Mouse (Mus musculus): ENCODE results near the gene Atp5h. TPM values are rescaled to one million over a fixed set of nuclear protein-coding genes. Genes with fewer than 3 reads are reported as not detected.
"Not testable (repeated sequence)": the region's sequence is repeated elsewhere in the genome, so short reads cannot be mapped to it uniquely, and the experiment has no call there.

Atp5h gene
- polyA plus RNA-seq, 1 experiment from 2014 or later = 688 TPM

DNA sequence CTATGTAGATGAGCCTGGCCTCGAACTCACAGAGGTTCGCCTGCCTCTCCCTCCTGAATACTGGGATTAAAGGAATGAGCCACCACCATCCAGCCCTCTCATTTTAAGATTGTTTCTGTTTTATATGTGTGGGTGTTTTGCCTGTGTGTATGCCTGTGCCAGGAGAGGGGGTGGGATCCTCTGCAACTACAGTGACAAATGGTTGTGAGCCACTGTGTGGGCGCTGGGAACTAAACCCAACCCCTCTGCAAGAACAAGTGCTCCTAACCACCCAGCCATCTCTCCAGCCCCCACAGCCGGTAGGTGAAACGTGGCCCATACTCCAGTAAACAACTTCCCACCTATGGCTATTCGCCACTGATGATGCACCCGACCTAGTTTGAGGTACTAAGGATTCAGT lies 28.4 kb downstream of the Atp5h start:
- 94% methylated on average over 7 of the region's 7 CpGs for WGBS
- Histone ChIP-seq H3K36me3 (ENCODE audit: control insufficient read depth, insufficient read depth) (peaks cover 21% of the 10 kb centered on the region), H3K27me3 (replicated peaks; ENCODE audit: control insufficient read depth, insufficient read depth, low read length) (no peaks in the 10 kb centered on the region), H3K4me3 (replicated peaks; ENCODE audit: low read length) (no peak overlapping the region), H3K4me1 (replicated peaks; ENCODE audit: control insufficient read depth, insufficient read depth, low read length) (no peaks in the 10 kb centered on the region), H3K9me3 (ENCODE audit: control insufficient read depth, low read length) (no peaks in the 10 kb centered on the region), H3K4me2 (ENCODE audit: low read length) (no peak overlapping the region), H3K9ac (replicated peaks; ENCODE audit: low read depth, low read length) (no peak overlapping the region), H3K27ac (ENCODE audit: low read length) (no peak overlapping the region)
- ATAC-seq = no peak

DNA sequence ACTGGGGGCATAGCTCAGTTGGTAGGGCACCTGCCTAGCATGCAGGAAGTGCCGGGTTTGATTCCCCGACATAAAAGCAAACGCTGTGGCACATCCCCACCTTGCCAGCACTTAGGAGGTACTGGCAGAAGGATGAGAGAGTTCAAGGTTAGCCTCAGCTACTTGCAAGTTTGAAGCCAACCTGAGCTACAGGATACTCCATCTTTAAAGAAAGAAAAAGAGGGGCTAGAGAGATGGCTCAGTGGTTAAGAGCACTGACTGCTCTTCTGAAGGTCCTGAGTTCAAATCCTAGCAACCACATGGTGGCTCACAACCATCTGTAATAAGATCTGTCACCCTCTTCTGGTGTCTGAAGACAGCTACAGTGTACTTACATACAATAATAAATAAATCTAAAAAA lies 32.9 kb downstream of the Atp5h start:
- H3K4me1 ChIP-seq (replicated peaks; ENCODE audit: control insufficient read depth, insufficient read depth, low read length) = peaks cover 26% of the 10 kb centered on the region
- ATAC-seq; H3K9ac ChIP-seq (replicated peaks; ENCODE audit: low read depth, low read length); H3K9me3 ChIP-seq (ENCODE audit: control insufficient read depth, low read length); H3K27me3 ChIP-seq (replicated peaks; ENCODE audit: control insufficient read depth, insufficient read depth, low read length); H3K27ac ChIP-seq (ENCODE audit: low read length); H3K4me2 ChIP-seq (ENCODE audit: low read length); H3K4me3 ChIP-seq (replicated peaks; ENCODE audit: low read length): not testable (repeated sequence)
- 90% methylated on average over 3 of the region's 3 CpGs for WGBS
- H3K36me3 ChIP-seq (ENCODE audit: control insufficient read depth, insufficient read depth) = peaks cover 10% of the 10 kb centered on the region

DNA sequence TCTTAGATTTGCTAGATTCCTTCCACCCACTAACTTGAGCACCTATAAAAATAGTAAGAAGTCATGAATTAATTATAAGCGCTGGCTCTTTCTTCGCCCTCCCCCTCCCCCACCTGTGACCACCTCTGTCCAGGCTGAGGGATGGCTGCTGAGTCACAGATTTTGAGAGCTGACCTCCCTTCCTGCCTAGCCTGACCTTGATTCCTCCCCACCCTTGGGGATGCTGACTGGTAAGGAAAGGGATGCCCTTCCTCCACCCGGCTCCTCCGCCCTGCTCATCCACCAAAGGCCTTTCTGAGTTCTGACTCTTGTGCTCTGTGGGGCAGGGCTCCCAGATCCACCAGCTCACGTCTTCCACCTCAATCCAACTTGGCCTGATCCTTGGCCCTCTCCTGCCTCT lies 35.2 kb downstream of the Atp5h start:
- Histone ChIP-seq H3K4me3 (replicated peaks; ENCODE audit: low read length) (no peak overlapping the region), H3K4me2 (ENCODE audit: low read length) (0 out of 2 replicates have a peak overlapping the region, but pooled peaks have one; percentile 79), H3K27ac (ENCODE audit: low read length) (peak overlapping the region; percentile 68; the same call in 1 of the 2 replicates), H3K9ac (replicated peaks; ENCODE audit: low read depth, low read length) (0 out of 2 replicates have a peak overlapping the region, but pooled peaks have one; percentile 14), H3K36me3 (ENCODE audit: control insufficient read depth, insufficient read depth) (no peaks in the 10 kb centered on the region), H3K4me1 (replicated peaks; ENCODE audit: control insufficient read depth, insufficient read depth, low read length) (peaks cover 30% of the 10 kb centered on the region), H3K9me3 (ENCODE audit: control insufficient read depth, low read length) (no peaks in the 10 kb centered on the region), H3K27me3 (replicated peaks; ENCODE audit: control insufficient read depth, insufficient read depth, low read length) (no peaks in the 10 kb centered on the region)
- no peak for ATAC-seq
- 84% methylated on average over 5 of the region's 5 CpGs for WGBS

DNA sequence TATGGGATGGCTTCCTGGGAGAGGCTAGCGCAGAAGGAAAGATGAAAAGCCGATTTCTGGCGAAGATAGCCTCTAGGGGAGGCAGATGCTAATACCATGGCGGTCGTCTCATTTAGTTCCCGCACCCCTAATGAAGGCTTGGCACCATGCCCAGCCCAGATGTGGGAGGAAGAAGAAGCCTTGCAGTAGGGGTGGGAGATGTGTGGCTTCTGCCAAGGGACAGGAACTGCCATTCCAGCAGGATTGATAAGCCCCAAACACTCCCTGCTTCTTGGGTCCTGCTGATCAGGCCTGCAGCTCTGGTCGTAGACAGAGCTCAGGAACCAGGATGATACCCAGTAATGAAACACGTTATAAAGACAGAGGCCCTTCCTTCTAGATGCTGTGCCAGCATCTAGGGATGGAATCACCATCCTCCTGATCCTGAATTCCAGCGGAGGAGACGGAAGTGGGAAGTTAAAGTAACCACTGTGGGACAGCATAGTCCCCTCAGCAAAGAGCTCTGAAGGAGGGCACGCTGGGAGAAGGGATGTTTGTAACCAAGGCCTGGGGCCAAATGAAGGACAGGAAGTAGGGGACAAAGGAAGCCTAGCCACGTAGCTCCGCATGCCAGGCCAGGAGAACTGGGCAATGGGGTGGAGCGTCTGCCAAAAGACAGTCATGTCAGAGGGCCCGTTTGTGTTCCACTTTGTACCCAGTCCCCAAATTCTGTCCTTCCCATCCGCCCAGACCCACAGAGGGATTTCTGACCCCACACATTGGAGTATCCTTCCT lies 35.9 kb downstream of the Atp5h start:
- Histone ChIP-seq H3K9me3 (ENCODE audit: control insufficient read depth, low read length) (no peaks in the 10 kb centered on the region), H3K27me3 (replicated peaks; ENCODE audit: control insufficient read depth, insufficient read depth, low read length) (no peaks in the 10 kb centered on the region), H3K9ac (replicated peaks; ENCODE audit: low read depth, low read length) (peak overlapping the region; percentile 97), H3K4me2 (ENCODE audit: low read length) (peak overlapping the region; percentile 79), H3K4me3 (replicated peaks; ENCODE audit: low read length) (peak overlapping the region; percentile 89), H3K4me1 (replicated peaks; ENCODE audit: control insufficient read depth, insufficient read depth, low read length) (peaks cover 30% of the 10 kb centered on the region), H3K36me3 (ENCODE audit: control insufficient read depth, insufficient read depth) (no peaks in the 10 kb centered on the region), H3K27ac (ENCODE audit: low read length) (peak overlapping the region; percentile 68)
- ATAC-seq = peak; percentile 36; the same call in 1 of the 2 replicates
- 26% methylated on average over 16 of the region's 16 CpGs for WGBS

DNA sequence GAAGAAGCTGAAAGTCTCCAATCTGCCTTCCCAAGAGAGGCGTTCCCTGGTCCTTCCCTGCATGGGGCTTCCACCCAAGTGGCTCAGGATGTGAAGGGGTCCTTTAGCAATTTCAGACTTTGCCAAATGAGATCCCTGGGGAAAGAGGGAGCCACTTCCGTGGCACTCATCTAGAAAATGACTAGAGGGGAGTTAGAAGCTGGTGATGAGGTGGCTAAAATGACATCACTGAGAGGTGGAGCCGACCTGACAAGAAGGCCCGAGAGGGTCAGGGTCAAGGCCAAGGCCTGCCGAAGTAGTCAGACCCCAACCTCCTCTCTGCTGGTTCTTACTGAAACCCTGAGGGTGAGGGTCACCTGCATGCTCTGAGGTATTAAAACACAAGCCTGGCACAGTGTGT lies 36.9 kb downstream of the Atp5h start:
- peak overlapping the region; percentile 68 for H3K27ac ChIP-seq (ENCODE audit: low read length)
- H3K9ac ChIP-seq (replicated peaks; ENCODE audit: low read depth, low read length) = peak overlapping the region; percentile 97
- peak overlapping the region; percentile 79 for H3K4me2 ChIP-seq (ENCODE audit: low read length)
- peak overlapping the region; percentile 89 for H3K4me3 ChIP-seq (replicated peaks; ENCODE audit: low read length)
- peaks cover 30% of the 10 kb centered on the region for H3K4me1 ChIP-seq (replicated peaks; ENCODE audit: control insufficient read depth, insufficient read depth, low read length)
- no peaks in the 10 kb centered on the region for H3K27me3 ChIP-seq (replicated peaks; ENCODE audit: control insufficient read depth, insufficient read depth, low read length)
- H3K9me3 ChIP-seq (ENCODE audit: control insufficient read depth, low read length) = no peaks in the 10 kb centered on the region
- WGBS = 5% methylated on average over 5 of the region's 5 CpGs
- H3K36me3 ChIP-seq (ENCODE audit: control insufficient read depth, insufficient read depth) = no peaks in the 10 kb centered on the region
- no peak for ATAC-seq

DNA sequence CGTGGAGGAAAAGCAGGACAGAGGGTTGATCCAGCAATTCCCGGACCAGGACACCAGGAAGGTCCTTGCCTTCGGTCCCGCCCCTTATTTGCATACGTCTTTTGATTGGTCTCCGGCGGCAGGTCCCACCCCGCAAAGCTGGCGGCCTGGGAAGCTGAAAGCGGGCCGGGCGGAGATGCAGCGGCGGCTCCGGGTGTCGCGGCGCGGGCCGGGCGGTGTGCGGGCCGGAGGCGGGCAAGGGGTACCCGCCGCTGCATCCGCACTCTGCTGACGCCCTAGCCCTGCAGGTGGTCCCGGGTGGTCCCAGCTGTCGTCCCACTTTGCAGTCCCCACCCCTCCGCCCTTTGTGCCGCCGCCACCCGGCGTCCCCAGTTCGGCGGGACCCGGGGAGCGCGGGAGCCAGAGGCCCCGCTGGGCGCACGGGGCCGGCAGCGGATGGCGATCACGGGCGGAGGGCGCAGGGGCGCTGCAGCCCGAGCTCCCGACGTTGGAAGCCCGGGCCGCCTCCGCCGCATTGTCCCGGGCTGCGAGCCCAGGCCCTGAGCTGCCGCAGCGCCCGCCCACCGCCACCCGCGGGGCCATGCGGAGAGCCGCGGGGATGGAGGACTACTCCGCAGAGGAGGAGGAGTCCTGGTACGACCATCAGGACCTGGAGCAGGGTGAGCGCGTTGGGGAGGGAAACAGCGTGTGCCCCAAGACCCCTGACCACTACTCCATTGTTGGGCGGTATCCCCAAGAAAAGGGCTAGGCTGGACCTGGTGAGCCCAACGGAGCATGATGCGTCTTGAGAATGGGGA lies 37.8 kb downstream of the Atp5h start, which contains the start of gene Cdr2l:
TSS of gene Cdr2l (plus strand) at position 174 of the 797 bp plus-strand sequence.
- Histone ChIP-seq H3K27me3 (replicated peaks; ENCODE audit: control insufficient read depth, insufficient read depth, low read length) (no peaks in the 10 kb centered on the region), H3K4me2 (ENCODE audit: low read length) (peak within 1 kb of the TSS; percentile 79), H3K4me3 (replicated peaks; ENCODE audit: low read length) (peak within 1 kb of the TSS; percentile 89), H3K27ac (ENCODE audit: low read length) (peak within 1 kb of the TSS; percentile 93), H3K9ac (replicated peaks; ENCODE audit: low read depth, low read length) (peak within 1 kb of the TSS; percentile 97), H3K9me3 (ENCODE audit: control insufficient read depth, low read length) (no peaks in the 10 kb centered on the region), H3K4me1 (replicated peaks; ENCODE audit: control insufficient read depth, insufficient read depth, low read length) (peaks cover 30% of the 10 kb centered on the region), H3K36me3 (ENCODE audit: control insufficient read depth, insufficient read depth) (no peaks in the 10 kb centered on the region)
- ATAC-seq = peak; percentile 93
- WGBS = 0% methylated on average over 58 of the region's 76 CpGs

DNA sequence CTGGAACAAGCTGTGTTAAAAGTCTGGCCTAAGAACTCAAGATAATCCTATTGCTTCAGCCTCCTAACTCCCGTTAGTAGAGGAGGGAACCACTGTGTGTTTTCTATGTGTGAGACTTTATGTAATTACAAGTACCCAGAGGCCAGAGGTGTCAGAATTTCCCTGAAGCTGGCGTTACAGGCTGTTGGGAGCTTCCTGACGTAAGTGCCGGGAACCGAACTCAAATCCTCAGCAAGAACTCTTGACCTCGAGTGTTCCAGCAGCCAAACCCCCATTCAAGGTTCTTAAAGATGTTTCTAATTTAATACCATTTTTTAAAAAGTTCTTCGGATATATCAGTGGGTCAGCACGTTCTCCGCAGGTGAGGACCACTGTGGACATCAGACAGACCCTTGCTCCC lies 38.5 kb downstream of the Atp5h start:
- peaks cover 30% of the 10 kb centered on the region for H3K4me1 ChIP-seq (replicated peaks; ENCODE audit: control insufficient read depth, insufficient read depth, low read length)
- no peak for ATAC-seq
- H3K9me3 ChIP-seq (ENCODE audit: control insufficient read depth, low read length) = no peaks in the 10 kb centered on the region
- peak overlapping the region; percentile 89 for H3K4me3 ChIP-seq (replicated peaks; ENCODE audit: low read length)
- no peaks in the 10 kb centered on the region for H3K36me3 ChIP-seq (ENCODE audit: control insufficient read depth, insufficient read depth)
- 10% methylated on average over 9 of the region's 9 CpGs for WGBS
- H3K27ac ChIP-seq (ENCODE audit: low read length) = no peak overlapping the region; the same call in 1 of the 2 replicates
- H3K4me2 ChIP-seq (ENCODE audit: low read length) = peak overlapping the region; percentile 79
- H3K27me3 ChIP-seq (replicated peaks; ENCODE audit: control insufficient read depth, insufficient read depth, low read length) = no peaks in the 10 kb centered on the region
- no peak overlapping the region for H3K9ac ChIP-seq (replicated peaks; ENCODE audit: low read depth, low read length)

DNA sequence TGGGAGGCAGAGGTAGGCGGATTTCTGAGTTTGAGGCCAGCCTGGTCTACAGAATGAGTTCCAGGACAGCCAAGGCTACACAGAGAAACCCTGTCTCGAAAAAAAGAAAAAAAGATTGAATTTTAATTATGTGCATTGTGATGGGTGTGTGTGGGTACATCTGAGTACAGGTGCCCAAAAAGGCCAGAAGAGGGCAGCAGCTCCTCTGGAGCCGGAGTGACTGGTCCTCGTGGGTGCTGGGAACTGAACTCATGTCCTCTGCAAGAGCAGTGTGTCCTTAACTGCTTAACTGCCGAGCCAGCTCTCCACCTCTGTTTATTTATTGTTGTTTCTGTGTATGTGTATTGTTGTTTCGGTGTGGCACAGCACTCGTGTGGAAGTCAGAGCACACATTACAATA lies 41.9 kb downstream of the Atp5h start:
- no peak overlapping the region for H3K4me2 ChIP-seq (ENCODE audit: low read length)
- 85% methylated on average over 7 of the region's 7 CpGs for WGBS
- H3K27me3 ChIP-seq (replicated peaks; ENCODE audit: control insufficient read depth, insufficient read depth, low read length) = no peaks in the 10 kb centered on the region
- no peak overlapping the region for H3K4me3 ChIP-seq (replicated peaks; ENCODE audit: low read length)
- no peak overlapping the region for H3K9ac ChIP-seq (replicated peaks; ENCODE audit: low read depth, low read length)
- peaks cover 22% of the 10 kb centered on the region for H3K4me1 ChIP-seq (replicated peaks; ENCODE audit: control insufficient read depth, insufficient read depth, low read length)
- no peaks in the 10 kb centered on the region for H3K9me3 ChIP-seq (ENCODE audit: control insufficient read depth, low read length)
- ATAC-seq = no peak
- H3K36me3 ChIP-seq (ENCODE audit: control insufficient read depth, insufficient read depth) = no peaks in the 10 kb centered on the region
- no peak overlapping the region for H3K27ac ChIP-seq (ENCODE audit: low read length)

DNA sequence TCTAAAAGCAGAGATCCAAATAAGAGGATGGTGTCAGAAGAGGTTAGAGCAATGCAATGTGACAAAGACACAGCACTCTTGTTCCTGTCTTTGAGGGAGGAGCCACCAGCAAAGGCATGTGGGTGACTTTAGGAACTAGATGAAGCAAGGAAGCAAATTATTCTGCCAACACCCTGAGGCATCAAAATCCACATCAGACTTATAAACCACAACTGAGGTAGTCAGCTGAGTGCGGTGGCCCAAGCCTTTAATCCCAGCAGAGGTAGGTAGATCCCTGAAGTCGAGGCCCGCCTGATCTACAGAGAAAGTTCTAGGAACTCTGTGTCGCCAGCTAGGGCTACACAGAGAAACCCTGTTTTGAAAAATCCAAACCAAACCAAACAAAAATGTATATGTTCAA lies 42.5 kb downstream of the Atp5h start:
- no peak for ATAC-seq
- H3K4me1 ChIP-seq (replicated peaks; ENCODE audit: control insufficient read depth, insufficient read depth, low read length) = peaks cover 20% of the 10 kb centered on the region

More for the DNA sequence above, 42.5 kb downstream of the Atp5h start:
- Histone ChIP-seq H3K4me2 (ENCODE audit: low read length) (no peak overlapping the region), H3K27me3 (replicated peaks; ENCODE audit: control insufficient read depth, insufficient read depth, low read length) (no peaks in the 10 kb centered on the region), H3K4me3 (replicated peaks; ENCODE audit: low read length) (no peak overlapping the region), H3K27ac (ENCODE audit: low read length) (no peak overlapping the region), H3K9ac (replicated peaks; ENCODE audit: low read depth, low read length) (no peak overlapping the region), H3K36me3 (ENCODE audit: control insufficient read depth, insufficient read depth) (no peaks in the 10 kb centered on the region), H3K9me3 (ENCODE audit: control insufficient read depth, low read length) (no peaks in the 10 kb centered on the region)
- 94% methylated on average over 4 of the region's 4 CpGs for WGBS
